Mouse (Mus musculus): Measurements from ENCODE around the gene Chtf18. TPM values are rescaled to one million over a fixed set of nuclear protein-coding genes. Genes with fewer than 3 reads are reported as not detected.
"Not testable (repeated sequence)": the region's sequence is repeated elsewhere in the genome, so short reads cannot be mapped to it uniquely, and the experiment has no call there.

The Chtf18 gene
- polyA plus RNA-seq, 1 experiment from 2014 or later: 32.0 TPM

DNA sequence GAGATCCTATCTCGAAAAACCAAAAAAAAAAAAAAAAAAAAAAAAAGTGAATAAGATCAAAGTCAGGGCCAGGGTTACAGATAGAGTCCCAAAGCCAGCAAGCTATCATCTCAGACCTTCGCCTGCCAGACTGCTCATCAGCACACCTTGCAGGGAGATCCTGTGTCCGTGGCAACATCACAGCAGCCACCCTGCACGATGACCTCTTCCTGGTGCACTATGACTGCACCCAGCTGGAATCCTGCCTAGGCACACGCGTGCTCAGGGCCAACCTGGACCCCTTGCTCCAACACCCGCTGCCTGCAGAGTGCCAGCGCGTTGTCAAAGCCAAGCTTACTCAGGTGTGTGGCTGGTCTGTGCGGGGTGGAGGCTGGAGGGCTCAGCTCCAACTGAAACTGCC is 17.1 kb upstream of the Chtf18 start:
- no peak for ATAC-seq (replicated peaks; ENCODE audit: low FRiP score)
- WGBS: 66% methylated on average over 10 of the region's 10 CpGs
- H3K4me2 ChIP-seq: no peak overlapping the region

DNA sequence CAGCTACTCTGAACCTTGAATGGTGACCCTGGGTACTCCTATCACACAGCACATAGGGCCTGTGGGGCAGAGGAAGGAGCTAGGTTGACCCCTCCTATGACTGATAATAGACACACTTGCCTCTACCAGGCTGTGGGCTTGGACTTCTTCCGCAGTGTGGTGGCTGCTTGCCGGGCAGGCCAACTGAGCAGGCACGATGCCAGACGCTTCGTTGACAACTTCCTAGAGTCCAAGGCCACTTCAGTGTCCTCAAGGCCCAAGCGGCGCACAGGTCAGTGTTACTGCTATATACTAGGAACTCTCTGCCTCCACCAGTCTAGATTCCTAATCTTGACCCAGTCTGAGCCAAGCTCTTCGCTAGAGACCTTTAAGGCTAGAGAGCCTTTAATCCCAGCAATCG is 16.6 kb upstream of the Chtf18 start:
- ATAC-seq (replicated peaks; ENCODE audit: low FRiP score) (no peak), DNase-seq (ENCODE audit: low spot score) (no peak)
- Histone ChIP-seq H3K9ac (ENCODE audit: low read depth, low read length) (no peak overlapping the region), H3K4me1 (replicated peaks; ENCODE audit: control insufficient read depth, insufficient read depth, low read length) (no peaks in the 10 kb centered on the region), H3K9me3 (ENCODE audit: control insufficient read depth, low read length) (no peaks in the 10 kb centered on the region), H3K4me2 (no peak overlapping the region), H3K27me3 (replicated peaks; ENCODE audit: control insufficient read depth, insufficient read depth, low read length) (no peaks in the 10 kb centered on the region; the same call in 1 of the 2 replicates), H3K36me3 (ENCODE audit: control insufficient read depth, insufficient read depth, low read length) (no peaks in the 10 kb centered on the region), H3K27ac (ENCODE audit: low read depth, low read length) (no peak overlapping the region), H3K4me3 (ENCODE audit: low read depth, low read length) (no peak overlapping the region)
- WGBS: 90% methylated on average over 9 of the region's 9 CpGs

More for the DNA sequence above, 17.1 kb upstream of the Chtf18 start:
- no peak overlapping the region for H3K9ac ChIP-seq (ENCODE audit: low read depth, low read length)
- H3K36me3 ChIP-seq (ENCODE audit: control insufficient read depth, insufficient read depth, low read length): no peaks in the 10 kb centered on the region
- H3K27ac ChIP-seq (ENCODE audit: low read depth, low read length): no peak overlapping the region
- DNase-seq (ENCODE audit: low spot score): no peak
- no peaks in the 10 kb centered on the region; the same call in 1 of the 2 replicates for H3K27me3 ChIP-seq (replicated peaks; ENCODE audit: control insufficient read depth, insufficient read depth, low read length)
- H3K4me3 ChIP-seq (ENCODE audit: low read depth, low read length): no peak overlapping the region
- H3K9me3 ChIP-seq (ENCODE audit: control insufficient read depth, low read length): no peaks in the 10 kb centered on the region
- H3K4me1 ChIP-seq (replicated peaks; ENCODE audit: control insufficient read depth, insufficient read depth, low read length): no peaks in the 10 kb centered on the region

GRCm38 (mm10) chr17:25741471-25741870 is 14.3 kb upstream of the Chtf18 start:
- not testable (repeated sequence) for H3K4me3 ChIP-seq (ENCODE audit: low read depth, low read length); H3K36me3 ChIP-seq (ENCODE audit: control insufficient read depth, insufficient read depth, low read length)
- WGBS: 67% methylated on average over 12 of the region's 12 CpGs

GRCm38 (mm10) chr17:25738861-25739260 is 11.6 kb upstream of the Chtf18 start:
- no peaks in the 10 kb centered on the region for H3K27me3 ChIP-seq (replicated peaks; ENCODE audit: control insufficient read depth, insufficient read depth, low read length)
- no peak for DNase-seq (ENCODE audit: low spot score)
- H3K4me3 ChIP-seq (ENCODE audit: low read depth, low read length): no peak overlapping the region
- H3K4me1 ChIP-seq (replicated peaks; ENCODE audit: control insufficient read depth, insufficient read depth, low read length): no peaks in the 10 kb centered on the region
- H3K27ac ChIP-seq (ENCODE audit: low read depth, low read length): no peak overlapping the region
- WGBS: 66% methylated on average over 7 of the region's 7 CpGs
- H3K9ac ChIP-seq (ENCODE audit: low read depth, low read length): no peak overlapping the region
- no peaks in the 10 kb centered on the region for H3K9me3 ChIP-seq (ENCODE audit: control insufficient read depth, low read length)
- no peak overlapping the region for H3K4me2 ChIP-seq
- no peak for ATAC-seq (replicated peaks; ENCODE audit: low FRiP score)
- no peaks in the 10 kb centered on the region for H3K36me3 ChIP-seq (ENCODE audit: control insufficient read depth, insufficient read depth, low read length)

More at GRCm38 (mm10) chr17:25741471-25741870, 14.3 kb upstream of the Chtf18 start:
- DNase-seq (ENCODE audit: low spot score); H3K9me3 ChIP-seq (ENCODE audit: control insufficient read depth, low read length); H3K4me1 ChIP-seq (replicated peaks; ENCODE audit: control insufficient read depth, insufficient read depth, low read length); ATAC-seq (replicated peaks; ENCODE audit: low FRiP score); H3K27me3 ChIP-seq (replicated peaks; ENCODE audit: control insufficient read depth, insufficient read depth, low read length); H3K9ac ChIP-seq (ENCODE audit: low read depth, low read length); H3K4me2 ChIP-seq; H3K27ac ChIP-seq (ENCODE audit: low read depth, low read length): not testable (repeated sequence)

DNA sequence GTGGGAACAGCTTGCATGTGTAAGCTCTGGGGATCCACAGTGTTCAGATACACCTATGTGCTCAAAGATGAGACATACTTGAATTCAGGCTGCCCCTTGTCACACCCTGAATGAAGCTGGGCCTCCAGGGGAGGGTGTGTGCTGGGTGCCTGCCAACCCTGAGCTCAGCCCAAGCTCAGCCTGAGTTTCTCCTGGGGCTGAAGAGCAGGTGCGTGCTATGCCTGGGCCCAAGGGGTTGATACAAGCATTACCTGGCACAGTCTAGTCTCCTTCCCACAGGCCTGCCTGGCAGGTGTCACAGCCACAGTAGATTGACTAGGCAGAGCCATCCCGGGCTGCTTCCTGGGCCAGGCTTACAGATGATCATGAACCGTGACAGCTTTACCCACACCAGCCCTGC is 8.5 kb upstream of the Chtf18 start, which contains the start of gene Mslnl:
Gene Mslnl (plus strand): TSS at position 298 of the 400 bp plus-strand sequence.
- H3K9ac ChIP-seq (ENCODE audit: low read depth, low read length): no peak within 1 kb of the TSS
- ATAC-seq (replicated peaks; ENCODE audit: low FRiP score): no peak
- no peak within 1 kb of the TSS for H3K27ac ChIP-seq (ENCODE audit: low read depth, low read length)
- H3K36me3 ChIP-seq (ENCODE audit: control insufficient read depth, insufficient read depth, low read length): 0 out of 2 replicates have a peak, but pooled peaks cover 1% of the 10 kb centered on the region
- DNase-seq (ENCODE audit: low spot score): no peak
- H3K27me3 ChIP-seq (replicated peaks; ENCODE audit: control insufficient read depth, insufficient read depth, low read length): no peaks in the 10 kb centered on the region
- H3K4me2 ChIP-seq: no peak within 1 kb of the TSS
- no peak within 1 kb of the TSS for H3K4me3 ChIP-seq (ENCODE audit: low read depth, low read length)
- WGBS: 73% methylated on average over 3 of the region's 3 CpGs
- H3K4me1 ChIP-seq (replicated peaks; ENCODE audit: control insufficient read depth, insufficient read depth, low read length): no peaks in the 10 kb centered on the region
- no peaks in the 10 kb centered on the region for H3K9me3 ChIP-seq (ENCODE audit: control insufficient read depth, low read length)

DNA sequence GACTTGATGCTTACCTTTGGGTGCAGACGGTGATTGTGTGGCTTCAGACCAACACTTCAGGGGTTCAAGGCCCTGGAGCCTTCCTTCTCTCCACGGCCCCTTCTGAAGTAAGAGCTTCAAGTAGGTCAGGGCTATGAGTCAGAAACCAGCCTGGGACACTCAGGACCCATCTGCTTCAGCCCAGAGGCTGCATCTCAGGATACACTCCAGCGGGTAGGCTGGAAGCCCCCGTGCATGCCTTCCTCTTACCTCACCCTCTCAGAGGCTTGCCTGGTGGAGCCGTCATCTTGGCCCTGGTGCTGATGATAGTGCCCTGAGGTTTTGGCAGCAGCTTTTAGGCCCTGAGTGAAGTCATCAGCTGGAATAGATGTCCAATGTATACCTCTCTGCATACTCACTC is 8.0 kb upstream of the Chtf18 start:
- ATAC-seq (replicated peaks; ENCODE audit: low FRiP score): no peak
- 80% methylated on average over 5 of the region's 5 CpGs for WGBS
- no peak for DNase-seq (ENCODE audit: low spot score)
- no peak overlapping the region for H3K9ac ChIP-seq (ENCODE audit: low read depth, low read length)
- no peaks in the 10 kb centered on the region for H3K4me1 ChIP-seq (replicated peaks; ENCODE audit: control insufficient read depth, insufficient read depth, low read length)
- no peak overlapping the region for H3K4me3 ChIP-seq (ENCODE audit: low read depth, low read length)
- peaks cover 4% of the 10 kb centered on the region; the same call in 1 of the 2 replicates for H3K36me3 ChIP-seq (ENCODE audit: control insufficient read depth, insufficient read depth, low read length)
- no peak overlapping the region for H3K27ac ChIP-seq (ENCODE audit: low read depth, low read length)
- no peaks in the 10 kb centered on the region for H3K27me3 ChIP-seq (replicated peaks; ENCODE audit: control insufficient read depth, insufficient read depth, low read length)
- no peak overlapping the region for H3K4me2 ChIP-seq
- H3K9me3 ChIP-seq (ENCODE audit: control insufficient read depth, low read length): no peaks in the 10 kb centered on the region

- WGBS: 16% methylated on average over 2 of the region's 2 CpGs
- ATAC-seq (replicated peaks; ENCODE audit: low FRiP score): no peak
- H3K36me3 ChIP-seq (ENCODE audit: control insufficient read depth, insufficient read depth, low read length): peaks cover 7% of the 10 kb centered on the region; the same call in 1 of the 2 replicates
These were observed 4.9 kb upstream of the Chtf18 start for GRCm38 (mm10) chr17:25732082-25732481.

GRCm38 (mm10) chr17:25728009-25728270 is 721 bp upstream of the Chtf18 start:
- Histone ChIP-seq H3K4me1 (replicated peaks; ENCODE audit: control insufficient read depth, insufficient read depth, low read length) (peaks cover 14% of the 10 kb centered on the region), H3K36me3 (ENCODE audit: control insufficient read depth, insufficient read depth, low read length) (peaks cover 13% of the 10 kb centered on the region; the same call in 1 of the 2 replicates), H3K27me3 (replicated peaks; ENCODE audit: control insufficient read depth, insufficient read depth, low read length) (no peaks in the 10 kb centered on the region), H3K4me2 (peak overlapping the region; percentile 74), H3K9me3 (ENCODE audit: control insufficient read depth, low read length) (no peaks in the 10 kb centered on the region), H3K27ac (ENCODE audit: low read depth, low read length) (no peak overlapping the region), H3K9ac (ENCODE audit: low read depth, low read length) (peak overlapping the region; percentile 84), H3K4me3 (ENCODE audit: low read depth, low read length) (peak overlapping the region; percentile 65)
- ATAC-seq (replicated peaks; ENCODE audit: low FRiP score): no peak
- no peak for DNase-seq (ENCODE audit: low spot score)
- 20% methylated on average over 4 of the region's 4 CpGs for WGBS

More at GRCm38 (mm10) chr17:25732082-25732481, 4.9 kb upstream of the Chtf18 start:
- no peak overlapping the region for H3K4me3 ChIP-seq (ENCODE audit: low read depth, low read length)
- H3K4me1 ChIP-seq (replicated peaks; ENCODE audit: control insufficient read depth, insufficient read depth, low read length): peaks cover 7% of the 10 kb centered on the region
- peak; percentile 78 for DNase-seq (ENCODE audit: low spot score)
- H3K9me3 ChIP-seq (ENCODE audit: control insufficient read depth, low read length): no peaks in the 10 kb centered on the region
- H3K9ac ChIP-seq (ENCODE audit: low read depth, low read length): no peak overlapping the region
- no peaks in the 10 kb centered on the region for H3K27me3 ChIP-seq (replicated peaks; ENCODE audit: control insufficient read depth, insufficient read depth, low read length)
- H3K4me2 ChIP-seq: no peak overlapping the region
- no peak overlapping the region for H3K27ac ChIP-seq (ENCODE audit: low read depth, low read length)

- DNase-seq (ENCODE audit: low spot score) (no peak), ATAC-seq (replicated peaks; ENCODE audit: low FRiP score) (no peak)
- Histone ChIP-seq H3K9ac (ENCODE audit: low read depth, low read length) (no peak overlapping the region), H3K9me3 (ENCODE audit: control insufficient read depth, low read length) (no peaks in the 10 kb centered on the region), H3K36me3 (ENCODE audit: control insufficient read depth, insufficient read depth, low read length) (peaks cover 23% of the 10 kb centered on the region), H3K4me1 (replicated peaks; ENCODE audit: control insufficient read depth, insufficient read depth, low read length) (peaks cover 14% of the 10 kb centered on the region), H3K4me3 (ENCODE audit: low read depth, low read length) (no peak overlapping the region), H3K4me2 (no peak overlapping the region), H3K27ac (ENCODE audit: low read depth, low read length) (no peak overlapping the region), H3K27me3 (replicated peaks; ENCODE audit: control insufficient read depth, insufficient read depth, low read length) (no peaks in the 10 kb centered on the region)
- WGBS: 82% methylated on average over 6 of the region's 6 CpGs
These were observed 2.0 kb downstream of the Chtf18 start for GRCm38 (mm10) chr17:25725264-25725663.
